Mouse (Mus musculus): Measurements from ENCODE around the gene Ugt1a10.
"Not testable (repeated sequence)": the region's sequence is repeated elsewhere in the genome, so short reads cannot be mapped to it uniquely, and the experiment has no call there.

Gene Ugt1a10

DNA sequence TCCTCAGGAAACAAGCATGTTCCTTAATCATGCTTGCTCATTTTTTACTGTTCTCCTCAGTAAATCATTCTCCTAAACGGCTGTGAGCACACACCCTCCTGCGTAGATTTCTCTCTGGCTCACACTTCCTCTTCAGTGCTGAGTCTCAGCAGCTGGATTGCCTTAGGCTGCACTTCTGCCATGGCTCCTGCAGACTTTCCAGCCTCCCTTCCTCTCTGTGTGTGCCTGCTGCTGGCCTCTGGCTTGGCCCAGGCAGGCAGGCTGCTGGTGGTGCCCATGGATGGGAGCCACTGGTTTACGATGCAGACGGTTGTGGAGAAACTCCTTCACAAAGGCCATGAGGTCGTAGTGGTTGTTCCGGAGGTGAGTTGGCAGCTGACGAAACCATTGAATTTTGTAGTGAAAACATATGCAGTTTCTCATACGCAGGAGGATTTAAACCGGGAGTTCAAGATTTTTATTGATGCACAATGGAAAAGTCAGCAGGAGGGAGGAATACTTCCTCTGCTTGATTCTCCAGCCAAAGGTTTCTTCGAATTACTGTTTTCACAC, 39.8 kb downstream of the Ugt1a10 start, which contains the start of gene Ugt1a7c:
TSS of gene Ugt1a7c (plus strand) at position 122 of the 552 bp plus-strand sequence.
- peak; percentile 22 to 62 for DNase-seq (ENCODE audit: low spot score in 2 of 2)

DNA sequence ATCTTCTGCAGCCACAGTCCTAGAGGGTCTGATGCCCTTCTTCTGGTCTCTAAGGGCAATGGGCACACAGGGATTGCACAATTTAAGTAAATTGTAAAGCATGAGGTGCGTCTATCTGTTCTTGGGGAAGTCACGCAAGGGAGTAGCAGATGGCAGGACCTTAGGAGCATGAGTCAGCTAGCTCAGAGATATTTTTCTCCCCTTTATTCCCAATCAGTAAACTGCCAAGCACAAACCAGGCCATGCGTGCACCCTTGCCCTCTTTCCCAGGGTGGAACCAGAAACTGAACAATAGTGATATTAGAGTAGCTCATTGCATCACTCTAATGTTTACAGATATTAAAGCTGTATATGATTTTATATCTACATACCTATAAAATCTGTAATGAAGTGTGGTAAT, 43.4 kb downstream of the Ugt1a10 start:
- not testable (repeated sequence) for DNase-seq (ENCODE audit: low spot score in 2 of 2)

DNA sequence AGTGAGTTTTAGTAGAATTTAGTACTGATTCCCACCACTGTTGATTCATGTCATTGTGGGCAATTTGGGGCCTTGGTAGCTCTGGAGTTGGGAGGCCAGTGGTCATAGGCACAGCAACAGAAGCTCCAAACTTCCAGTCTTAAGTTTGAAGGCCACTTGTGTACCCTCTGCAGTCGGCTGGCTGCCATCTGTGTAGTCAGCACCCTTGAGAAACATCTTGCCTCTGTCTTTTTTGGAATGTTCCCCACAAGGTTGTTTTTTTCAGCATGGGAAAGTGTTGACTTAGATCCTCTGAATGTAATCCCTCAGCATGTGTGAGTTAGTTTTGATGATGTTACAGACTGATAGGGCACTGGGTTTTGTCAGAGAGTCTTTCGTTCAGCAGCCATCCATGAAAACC, 44.5 kb downstream of the Ugt1a10 start:
- DNase-seq (ENCODE audit: low spot score in 2 of 2), result not testable (repeated sequence)

DNA sequence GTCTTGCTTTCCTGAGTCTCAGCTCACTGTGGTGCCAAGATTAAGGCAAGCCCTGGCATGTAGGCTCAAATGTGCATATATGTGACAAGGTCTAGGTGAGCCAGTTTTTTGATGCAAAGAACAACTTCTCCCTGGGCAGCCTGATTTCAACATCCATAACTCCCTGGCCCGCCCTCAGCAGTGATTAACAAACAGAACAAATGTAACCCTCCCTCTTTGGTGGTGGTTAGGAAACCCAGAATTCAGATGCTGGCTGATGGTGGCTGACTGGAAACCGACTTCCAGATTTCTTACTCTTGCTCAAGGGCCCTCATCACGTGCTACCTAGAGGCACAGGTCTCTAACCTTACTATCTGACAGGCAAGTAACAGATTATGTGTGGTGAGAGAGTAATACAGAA, 47.8 kb downstream of the Ugt1a10 start, which contains the start of gene Ugt1a6b:
TSS of gene Ugt1a6b (plus strand) at position 234 of the 400 bp plus-strand sequence.
- DNase-seq (ENCODE audit: low spot score in 2 of 2), result not testable (repeated sequence)

DNA sequence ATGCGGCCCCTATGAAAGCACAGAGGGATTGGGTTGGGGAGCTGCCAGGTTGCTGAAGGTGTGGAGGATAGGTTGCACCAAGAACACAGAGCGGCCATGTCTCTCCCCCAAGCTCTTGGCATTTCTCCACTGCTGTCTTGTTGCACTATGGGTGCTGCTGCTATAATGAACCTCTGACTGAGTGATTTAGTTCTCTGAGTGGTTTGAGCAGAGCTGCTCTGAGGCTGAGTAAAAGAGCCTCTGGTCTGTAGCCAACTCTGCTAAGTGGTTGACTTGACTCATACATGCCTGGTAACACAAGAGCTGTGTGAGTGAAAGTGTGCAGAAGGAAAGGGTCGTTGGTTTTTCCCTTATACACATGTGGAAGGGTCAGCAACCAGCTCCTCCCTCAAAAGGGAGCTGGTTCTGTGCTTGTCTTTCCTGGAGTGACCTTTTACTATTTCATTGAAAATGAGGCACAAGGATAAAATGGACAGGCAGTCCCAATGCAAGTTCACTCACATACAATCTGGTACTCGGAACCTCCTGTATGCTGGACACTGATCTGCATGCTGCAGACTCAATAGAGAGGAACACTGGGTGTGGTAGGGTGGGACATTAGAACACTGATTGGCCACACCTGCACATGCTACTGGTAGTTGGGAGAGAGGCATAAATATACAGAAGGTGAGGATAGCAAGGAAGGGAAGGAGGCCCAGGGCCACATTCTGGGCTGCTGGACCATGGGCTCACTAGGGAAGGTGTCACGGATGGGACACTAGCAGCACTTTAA, 48.7 kb downstream of the Ugt1a10 start:
- DNase-seq (ENCODE audit: low spot score in 2 of 2), result not testable (repeated sequence)

DNA sequence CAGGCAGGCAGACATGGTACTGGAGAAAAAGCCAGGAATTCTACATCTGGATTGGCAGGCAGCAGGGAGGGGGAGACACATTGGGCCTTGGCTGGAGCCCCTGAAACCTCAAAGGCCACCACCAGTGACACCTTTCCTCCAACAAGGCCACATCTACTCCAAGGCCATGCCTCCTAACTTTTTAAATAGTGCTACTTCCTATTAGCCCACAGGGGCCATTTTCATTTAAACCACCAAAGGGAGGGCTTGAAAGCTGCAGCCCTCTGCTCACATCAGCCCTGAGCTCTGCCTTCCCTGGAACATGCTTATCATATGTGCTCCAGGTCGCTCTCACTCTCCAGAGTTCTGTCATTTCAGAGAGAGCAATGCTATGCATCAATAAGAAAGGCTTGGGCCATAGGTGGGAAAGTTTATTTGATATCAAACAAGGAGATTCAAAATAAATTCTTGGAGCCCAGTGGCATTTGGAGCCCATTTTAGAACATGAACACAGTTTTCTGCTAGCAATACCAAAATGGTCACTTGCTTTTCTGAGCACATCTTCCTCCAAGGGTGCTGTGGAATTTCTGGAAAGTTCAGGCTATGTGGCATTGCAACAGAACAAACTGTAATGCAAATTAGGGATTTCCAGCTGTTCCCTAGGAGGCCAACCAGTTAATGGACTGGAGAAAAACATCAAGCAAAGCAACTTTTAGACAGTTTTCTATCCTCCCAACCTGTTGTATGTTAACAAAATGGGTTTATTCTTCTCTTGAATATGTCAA, 49.7 kb downstream of the Ugt1a10 start:
- no peak for DNase-seq (ENCODE audit: low spot score in 2 of 2)

GRCm38 (mm10) chr1:88105656-88106055, 50.5 kb downstream of the Ugt1a10 start:
- DNase-seq (ENCODE audit: low spot score in 2 of 2), result no peak

GRCm38 (mm10) chr1:88109027-88109557, 53.9 kb downstream of the Ugt1a10 start:
- not testable (repeated sequence) for DNase-seq (ENCODE audit: low spot score in 2 of 2)

- DNase-seq (ENCODE audit: low spot score in 2 of 2), result not testable (repeated sequence)
Measured at GRCm38 (mm10) chr1:88109604-88110003, 54.4 kb downstream of the Ugt1a10 start.

- not testable (repeated sequence) for DNase-seq (ENCODE audit: low spot score in 2 of 2)
Measured at GRCm38 (mm10) chr1:88112769-88113168, 57.6 kb downstream of the Ugt1a10 start.

DNA sequence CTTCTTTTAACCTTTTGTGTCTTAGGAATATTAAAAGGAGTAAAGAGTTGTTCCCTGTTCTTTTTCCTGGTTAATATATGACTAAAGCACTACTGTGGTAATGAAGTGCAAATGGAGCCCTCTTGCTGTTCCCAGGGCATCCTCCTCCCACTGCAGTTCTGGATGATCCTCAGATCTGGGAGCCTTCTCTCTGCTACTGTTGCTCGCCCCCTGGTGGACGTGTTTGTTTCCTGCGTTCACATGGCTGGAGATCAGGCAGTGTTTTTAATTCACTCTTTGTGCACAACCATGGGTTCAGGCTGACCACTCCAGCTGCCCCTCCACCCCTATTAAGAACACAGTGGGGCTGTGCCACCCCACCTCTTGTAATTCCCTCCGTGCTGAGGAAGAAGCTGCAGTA, 65.4 kb downstream of the Ugt1a10 start:
- DNase-seq (ENCODE audit: low spot score in 2 of 2), result not testable (repeated sequence)

DNA sequence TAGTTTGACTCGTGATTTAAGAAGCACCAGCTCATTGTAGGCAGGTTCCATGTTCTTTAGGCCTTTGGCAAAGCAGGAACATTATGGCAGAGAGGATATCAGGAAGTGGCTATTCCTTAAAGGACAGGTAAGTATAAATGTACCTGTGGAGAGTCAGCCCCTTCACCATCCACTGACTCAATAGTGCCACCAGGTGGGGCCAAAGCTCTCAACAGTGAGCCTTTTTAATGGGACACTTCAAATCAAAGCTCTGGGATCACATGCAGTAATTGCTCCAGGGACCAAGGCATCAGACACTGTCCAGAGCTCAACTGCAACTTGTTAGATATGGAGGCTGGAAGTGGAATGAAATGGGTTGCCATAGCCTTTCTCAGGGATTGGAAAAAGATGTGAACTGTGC, 66.3 kb downstream of the Ugt1a10 start:
- not testable (repeated sequence) for DNase-seq (ENCODE audit: low spot score in 2 of 2)

DNA sequence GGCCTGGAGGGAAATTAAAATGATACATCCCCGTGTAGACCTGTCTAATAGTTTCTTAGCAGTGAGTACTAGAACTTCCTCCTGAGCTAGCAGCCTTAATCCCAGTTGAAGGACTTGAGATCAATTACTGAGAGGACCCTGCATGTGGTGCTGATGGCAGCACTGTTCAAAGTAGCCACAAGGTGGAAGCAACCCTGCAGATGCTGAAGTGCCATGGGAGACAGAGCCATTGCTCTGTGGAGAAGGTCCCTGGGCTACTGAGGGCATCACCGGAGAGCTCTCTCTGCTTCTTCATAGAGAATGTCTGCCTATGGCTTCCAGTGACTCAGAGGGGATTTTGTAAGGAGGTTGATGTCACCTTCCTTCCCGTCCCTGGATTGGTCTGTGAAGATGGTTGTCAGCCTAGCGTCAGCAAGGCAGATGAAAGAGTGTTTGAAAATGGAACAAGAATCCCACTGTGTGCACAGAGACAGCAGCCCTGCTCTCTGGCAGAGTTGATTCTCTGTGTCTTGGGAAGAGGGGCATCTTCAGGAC, 70.7 kb downstream of the Ugt1a10 start:
- DNase-seq (ENCODE audit: low spot score in 2 of 2), result not testable (repeated sequence)

- DNase-seq (ENCODE audit: low spot score in 2 of 2), result not testable (repeated sequence)
Measured at GRCm38 (mm10) chr1:88129091-88129490, 73.9 kb downstream of the Ugt1a10 start.

DNA sequence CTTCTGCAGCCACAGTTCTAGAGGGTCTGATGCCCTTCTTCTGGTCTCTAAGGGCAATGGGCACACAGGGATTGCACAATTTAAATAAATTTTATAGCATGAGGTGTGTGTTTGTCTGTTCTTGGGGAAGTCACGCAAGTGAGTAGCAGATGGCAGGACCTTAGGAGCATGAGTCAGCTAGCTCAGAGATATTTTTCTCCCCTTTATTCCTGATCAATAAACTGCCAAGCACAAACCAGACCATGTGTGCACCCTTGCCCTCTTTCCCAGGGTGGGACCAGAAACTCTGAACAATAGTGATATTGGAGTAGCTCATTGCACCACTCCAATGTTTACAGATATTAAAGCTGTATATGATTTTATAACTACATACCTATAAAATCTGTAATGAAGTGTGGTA, 75.0 kb downstream of the Ugt1a10 start:
- DNase-seq (ENCODE audit: low spot score in 2 of 2), result not testable (repeated sequence)

- DNase-seq (ENCODE audit: low spot score in 2 of 2), result no peak
Measured at GRCm38 (mm10) chr1:88133908-88134456, 78.8 kb downstream of the Ugt1a10 start.

- not testable (repeated sequence) for DNase-seq (ENCODE audit: low spot score in 2 of 2)
Measured at GRCm38 (mm10) chr1:88134457-88135011, 79.3 kb downstream of the Ugt1a10 start, which contains the start of gene Ugt1a6a. Gene Ugt1a6a, plus strand, starts transcription at chr1:88134809.

- DNase-seq (ENCODE audit: low spot score in 2 of 2), result not testable (repeated sequence)
Measured at GRCm38 (mm10) chr1:88135229-88135904, 80.2 kb downstream of the Ugt1a10 start.

DNA sequence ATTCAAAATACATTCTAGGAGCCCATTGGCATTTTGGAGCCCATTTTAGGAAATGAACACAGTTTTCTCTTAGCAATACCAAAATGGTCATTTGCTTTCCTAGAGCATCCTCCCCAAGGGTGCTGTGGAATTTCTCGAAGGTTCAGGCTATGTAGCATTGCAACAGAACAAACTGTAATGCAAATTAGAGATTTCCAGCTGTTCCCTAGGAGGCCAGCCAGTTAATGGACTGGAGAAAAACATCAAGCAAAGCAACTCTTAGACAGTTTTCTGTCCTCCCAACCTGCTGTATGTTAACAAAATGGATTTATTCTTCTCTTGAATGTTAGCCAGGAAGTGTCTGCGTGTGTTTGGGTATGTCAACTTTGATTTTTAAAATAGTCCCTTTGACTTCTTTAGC, 81.5 kb downstream of the Ugt1a10 start:
- no peak for DNase-seq (ENCODE audit: low spot score in 2 of 2)

DNA sequence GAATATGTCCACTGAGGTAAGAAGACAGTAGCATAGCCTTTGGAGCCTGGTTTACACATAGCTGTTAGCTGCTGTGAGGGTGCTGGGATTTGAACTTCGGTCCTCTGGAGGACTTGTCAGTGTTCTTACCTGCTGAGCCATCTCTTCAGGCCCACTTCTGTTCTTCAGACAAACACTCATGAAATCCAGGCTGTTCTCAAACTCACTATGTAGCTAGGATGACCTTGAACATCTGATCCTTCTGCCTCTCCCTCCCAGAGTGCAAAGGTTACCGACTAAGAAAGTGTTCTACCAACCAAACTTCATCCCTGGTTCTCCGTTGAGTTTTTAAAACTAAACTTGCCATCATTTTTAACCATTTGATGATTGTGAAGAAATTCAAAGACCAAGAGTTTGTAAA, 82.1 kb downstream of the Ugt1a10 start:
- DNase-seq (ENCODE audit: low spot score in 2 of 2), result no peak
